Mouse (Mus musculus) embryonic fibroblast, embryonic 13.5 days (primary cell): ENCODE results near the gene Mrm1.

Source experiments
- CTCF ChIP-seq: IDR thresholded peaks from 2 replicates; pipeline ENCODE4 v1.5.1; 2011; ENCODE audit warnings: mild to moderate bottlenecking, control low read depth, low read length, moderate library complexity, borderline replicate concordance; ENCODE audit not compliant: insufficient read depth
- POLR2A ChIP-seq: IDR thresholded peaks from 2 replicates; pipeline ENCODE4 v1.6.1; 2011; ENCODE audit warnings: low read depth, mild to moderate bottlenecking, control low read depth, low read length, moderate library complexity

- TF ChIP-seq CTCF (no peak), POLR2A (no peak)
Observed at GRCm38 (mm10) chr11:84804373-84804772, 14.9 kb downstream of the Mrm1 start.
